Mouse (Mus musculus) testis, adult 2 months (tissue): Measurements from ENCODE around the gene Nox3.

Experiments used
- CTCF ChIP-seq: fragments of 200-500 bp; IDR thresholded peaks from 2 replicates; pipeline ENCODE4 v1.5.1; 2012; ENCODE audit warnings: low read depth, mild to moderate bottlenecking, inconsistent platforms, low read length, moderate library complexity; ENCODE audit not compliant: control insufficient read depth, insufficient read depth, insufficient replicate concordance
- POLR2A ChIP-seq: fragments of 200-500 bp; IDR thresholded peaks from 2 replicates; pipeline ENCODE4 v1.6.1; 2012; ENCODE audit warnings: low read depth, mild to moderate bottlenecking, inconsistent platforms, low read length, moderate library complexity; ENCODE audit not compliant: control insufficient read depth

- TF ChIP-seq POLR2A (no peak), CTCF (no peak)
These were observed 36.6 kb downstream of the Nox3 start for GRCm38 (mm10) chr17:3659497-3659896.
